ENCODE assay signal across 20 mouse cellular contexts in the genomic region with DNA sequence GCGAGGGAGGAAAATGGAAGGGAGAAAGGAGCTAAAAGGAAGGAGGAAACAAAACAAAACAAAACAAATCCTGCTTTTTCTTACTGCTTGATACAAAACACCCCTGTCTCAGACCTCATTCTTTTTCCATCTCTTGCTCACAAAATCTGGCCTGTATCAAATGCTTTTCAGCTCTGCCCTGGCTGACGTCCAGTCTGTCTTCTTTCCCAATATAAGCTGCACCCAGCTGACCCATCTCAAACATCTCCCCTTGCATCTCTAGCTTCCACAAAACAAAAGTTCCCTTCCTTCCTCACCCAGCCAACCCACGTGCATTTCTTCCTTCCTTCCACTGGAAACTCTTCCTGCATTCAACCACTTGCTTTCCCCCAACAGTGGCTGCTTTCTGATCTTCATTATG.
DNase-seq lines count a peak whose midpoint lies in the region; ATAC-seq and TF ChIP-seq lines count a peak whose summit lies in the region.
"Had no signal": no experiment of that assay in that cellular context is flagged by ENCODE, and none has a peak within 500 bp of the region (broad histone marks: within the 10 kb centered on the region; RNA-seq: fewer than 3 reads in every experiment).

No protein-coding gene starts in this region.

- H3K9me3 ChIP-seq in kidney, embryonic 16.5 days (ENCODE audit: low read length), result no peaks in the 10 kb centered on the region
- H3K9me3 ChIP-seq in stomach, embryonic 14.5 days (ENCODE audit: control insufficient read depth, low read depth, low read length), result no peaks in the 10 kb centered on the region
- H3K9me3 ChIP-seq in stomach, postnatal 0 days (ENCODE audit: control insufficient read depth, low read length), result no peaks in the 10 kb centered on the region
- H3K9me3 ChIP-seq in forebrain, embryonic 10.5 days, result peaks cover 7% of the 10 kb centered on the region; the same call in 1 of the 2 replicates
- H3K9me3 ChIP-seq: liver, embryonic 12.5 days had no signal

- H3K27me3 ChIP-seq in kidney, embryonic 16.5 days (ENCODE audit: insufficient read depth, low read length), result no peaks in the 10 kb centered on the region
- no peaks in the 10 kb centered on the region for H3K27me3 ChIP-seq in stomach, embryonic 14.5 days (ENCODE audit: control insufficient read depth, insufficient read depth, low read length)
- H3K27me3 ChIP-seq in stomach, postnatal 0 days (ENCODE audit: control insufficient read depth, insufficient read depth, low read length), result no peaks in the 10 kb centered on the region
- H3K27me3 ChIP-seq in forebrain, embryonic 10.5 days (ENCODE audit: poor library complexity, severe bottlenecking), result no peaks in the 10 kb centered on the region
- H3K27me3 ChIP-seq: CH12.LX; liver, embryonic 12.5 days; midbrain, embryonic 12.5 days; neural tube, embryonic 13.5 days had no signal

- no peak for TF ChIP-seq EP300 in stomach, postnatal 0 days (optimal IDR thresholded peaks at IDR 0.05)

- 30% methylated on average over 3 of the region's 3 CpGs for WGBS in kidney, embryonic 16.5 days
- WGBS in stomach, embryonic 14.5 days, result 27% methylated on average over 3 of the region's 3 CpGs
- WGBS in stomach, postnatal 0 days, result 29% methylated on average over 3 of the region's 3 CpGs
- WGBS in forebrain, embryonic 10.5 days, result 46% methylated on average over 3 of the region's 3 CpGs

- peak overlapping the region; percentile 76; the same call in 1 of the 2 replicates for H3K27ac ChIP-seq in kidney, embryonic 16.5 days (ENCODE audit: low read length)
- peak overlapping the region; percentile 58; the same call in 1 of the 2 replicates for H3K27ac ChIP-seq in stomach, embryonic 14.5 days (ENCODE audit: low read length)
- no peak overlapping the region for H3K27ac ChIP-seq in stomach, postnatal 0 days (replicated peaks)
- H3K27ac ChIP-seq in forebrain, embryonic 10.5 days, result no peak overlapping the region
- H3K27ac ChIP-seq: heart, adult 2 months; hindbrain, postnatal 0 days; liver, embryonic 12.5 days; midbrain, embryonic 12.5 days; neural tube, embryonic 13.5 days had no signal

- no peak for ATAC-seq in kidney, embryonic 16.5 days (ENCODE audit: low FRiP score, low TSS enrichment)
- no peak for ATAC-seq in stomach, embryonic 14.5 days (ENCODE audit: insufficient number of reproducible peaks, insufficient read depth, low FRiP score, low read depth)
- no peak; the same call in 1 of the 2 replicates for ATAC-seq in stomach, postnatal 0 days (ENCODE audit: low FRiP score, low TSS enrichment)
- ATAC-seq: forebrain, embryonic 16.5 days; hindbrain, postnatal 0 days; liver, embryonic 12.5 days had no signal

- no peaks in the 10 kb centered on the region for H3K36me3 ChIP-seq in kidney, embryonic 16.5 days (ENCODE audit: insufficient read depth, low read length)
- no peaks in the 10 kb centered on the region for H3K36me3 ChIP-seq in stomach, embryonic 14.5 days (ENCODE audit: control insufficient read depth, insufficient read depth, low read length)
- H3K36me3 ChIP-seq in stomach, postnatal 0 days (ENCODE audit: control insufficient read depth, insufficient read depth, low read length), result no peaks in the 10 kb centered on the region
- H3K36me3 ChIP-seq in forebrain, embryonic 10.5 days (replicated peaks), result no peaks in the 10 kb centered on the region
- H3K36me3 ChIP-seq: liver, embryonic 12.5 days; midbrain, embryonic 12.5 days; neural tube, embryonic 13.5 days had no signal

- DNase-seq in gastrocnemius, postnatal 10 days, result peak; percentile 9
- no peak for DNase-seq in gastrocnemius, postnatal 4 days (ENCODE audit: low spot score in 2 of 2)
- no peak for DNase-seq in kidney, adult 18-20 months
- no peak for DNase-seq in stomach, postnatal 0 days (ENCODE audit: low spot score)
- no peak for DNase-seq in adrenal gland, adult (ENCODE audit: inconsistent age in 2 of 2, low spot score in 1 of 2)
- DNase-seq in forebrain, embryonic 10.5 days (ENCODE audit: extremely low spot score, low spot score), result no peak
- DNase-seq: adrenal gland, postnatal 10 days; cerebellum, adult 11-12 months; heart, adult 2 months; layer of hippocampus, postnatal 36 days; right cerebral cortex, postnatal 14 days; thymus, postnatal 36 days had no signal

- no peak for TF ChIP-seq CTCF in stomach, postnatal 0 days (IDR thresholded peaks at IDR 0.05; ENCODE audit: low read depth)

- no peak overlapping the region for H3K9ac ChIP-seq in kidney, embryonic 16.5 days (replicated peaks; ENCODE audit: low read length)
- H3K9ac ChIP-seq in stomach, embryonic 14.5 days (replicated peaks; ENCODE audit: low read depth, low read length), result no peak overlapping the region
- H3K9ac ChIP-seq in stomach, postnatal 0 days (ENCODE audit: low read length), result no peak overlapping the region
- H3K9ac ChIP-seq: liver, embryonic 12.5 days; midbrain, embryonic 12.5 days; neural tube, embryonic 13.5 days had no signal

- H3K4me1 ChIP-seq in kidney, embryonic 16.5 days (ENCODE audit: insufficient read depth, low read length), result no peaks in the 10 kb centered on the region; the same call in 1 of the 2 replicates
- H3K4me1 ChIP-seq in stomach, embryonic 14.5 days (ENCODE audit: control insufficient read depth, insufficient read depth, low read length), result no peaks in the 10 kb centered on the region
- no peaks in the 10 kb centered on the region for H3K4me1 ChIP-seq in stomach, postnatal 0 days (replicated peaks; ENCODE audit: control insufficient read depth, insufficient read depth)
- peaks cover 13% of the 10 kb centered on the region for H3K4me1 ChIP-seq in forebrain, embryonic 10.5 days
- H3K4me1 ChIP-seq: liver, embryonic 12.5 days; neural tube, embryonic 13.5 days had no signal

- H3K4me2 ChIP-seq in kidney, embryonic 16.5 days (replicated peaks; ENCODE audit: low read depth, low read length), result no peak overlapping the region
- H3K4me2 ChIP-seq in stomach, embryonic 14.5 days (replicated peaks; ENCODE audit: low read depth, low read length), result no peak overlapping the region
- no peak overlapping the region for H3K4me2 ChIP-seq in stomach, postnatal 0 days (replicated peaks; ENCODE audit: low read depth)
- H3K4me2 ChIP-seq: liver, embryonic 12.5 days; midbrain, embryonic 12.5 days; neural tube, embryonic 13.5 days had no signal

- H3K4me3 ChIP-seq in kidney, embryonic 16.5 days (ENCODE audit: low read length), result no peak overlapping the region
- H3K4me3 ChIP-seq in stomach, embryonic 14.5 days (ENCODE audit: low read depth, low read length), result no peak overlapping the region
- H3K4me3 ChIP-seq in stomach, postnatal 0 days (ENCODE audit: low read depth, low read length), result no peak overlapping the region
- H3K4me3 ChIP-seq in forebrain, embryonic 10.5 days, result no peak overlapping the region
- H3K4me3 ChIP-seq: heart, adult 2 months; liver, embryonic 12.5 days; midbrain, embryonic 12.5 days; neural tube, embryonic 13.5 days had no signal

Comparison
In these comparisons a context has a peak if more than half of its experiments do, and no peak if none do; other contexts are left out.
1. H3K27ac ChIP-seq: peak in kidney, embryonic 16.5 days (single experiment) and stomach, embryonic 14.5 days (single experiment); none in stomach, postnatal 0 days (single experiment) and forebrain, embryonic 10.5 days (single experiment).